Mouse (Mus musculus): Measurements from ENCODE around the gene Zfp423.

The Zfp423 gene

GRCm38 (mm10) chr8:87834656-87835055, 124.7 kb downstream of the Zfp423 start:
- DNase-seq = no peak

- no peak for DNase-seq
These were observed 125.4 kb downstream of the Zfp423 start for GRCm38 (mm10) chr8:87833841-87834620.

GRCm38 (mm10) chr8:87833339-87833738, 126.1 kb downstream of the Zfp423 start:
- no peak for DNase-seq

GRCm38 (mm10) chr8:87832381-87833325, 126.7 kb downstream of the Zfp423 start:
- no peak for DNase-seq

- DNase-seq = no peak
These were observed 127.8 kb downstream of the Zfp423 start for GRCm38 (mm10) chr8:87831567-87831966.

- DNase-seq = no peak
These were observed 128.3 kb downstream of the Zfp423 start for GRCm38 (mm10) chr8:87831116-87831515.

GRCm38 (mm10) chr8:87830200-87830599, 129.2 kb downstream of the Zfp423 start:
- DNase-seq = no peak

GRCm38 (mm10) chr8:87826013-87826660, 133.3 kb downstream of the Zfp423 start:
- no peak for DNase-seq

GRCm38 (mm10) chr8:87823172-87823571, 136.2 kb downstream of the Zfp423 start:
- no peak for DNase-seq

GRCm38 (mm10) chr8:87822690-87823089, 136.7 kb downstream of the Zfp423 start:
- DNase-seq = no peak

GRCm38 (mm10) chr8:87822175-87822574, 137.2 kb downstream of the Zfp423 start:
- no peak for DNase-seq

- no peak for DNase-seq
These were observed 137.7 kb downstream of the Zfp423 start for GRCm38 (mm10) chr8:87821655-87822054.

- DNase-seq = no peak
These were observed 140.1 kb downstream of the Zfp423 start for GRCm38 (mm10) chr8:87819263-87819662.

- DNase-seq = no peak
These were observed 140.9 kb downstream of the Zfp423 start for GRCm38 (mm10) chr8:87818506-87818905.

GRCm38 (mm10) chr8:87816141-87816540, 143.3 kb downstream of the Zfp423 start:
- no peak for DNase-seq

- DNase-seq = no peak
These were observed 146.7 kb downstream of the Zfp423 start for GRCm38 (mm10) chr8:87812661-87813060.

- DNase-seq = no peak
These were observed 147.3 kb downstream of the Zfp423 start for GRCm38 (mm10) chr8:87812069-87812449.

- DNase-seq = peak; percentile 34
These were observed 147.9 kb downstream of the Zfp423 start for GRCm38 (mm10) chr8:87811399-87812068.

- no peak for DNase-seq
These were observed 148.6 kb downstream of the Zfp423 start for GRCm38 (mm10) chr8:87810771-87811170.

- no peak for DNase-seq
These were observed 155.0 kb downstream of the Zfp423 start for GRCm38 (mm10) chr8:87804327-87804900.

GRCm38 (mm10) chr8:87803437-87803836, 156.0 kb downstream of the Zfp423 start:
- no peak for DNase-seq

- DNase-seq = no peak
These were observed 156.8 kb downstream of the Zfp423 start for GRCm38 (mm10) chr8:87802571-87802970.

Data from cerebellum, adult 8-10 months (tissue).